Mouse (Mus musculus) CH12.LX (cell line): ENCODE results near the gene Egfl8. TPM values are rescaled to one million over a fixed set of nuclear protein-coding genes. Genes with fewer than 3 reads are reported as not detected.

Experiments used
- DNase-seq: peaks from one replicate; pipeline ENCODE4 v3.0.0-alpha.2; 2013; ENCODE audit errors: extremely low read depth
- H3K27ac ChIP-seq: 2 replicates; pipeline ENCODE4 v1.5.1; 2012; ENCODE audit warnings: low read depth, mild to moderate bottlenecking, control low read depth, moderate library complexity; ENCODE audit not compliant: insufficient read depth
- H3K27me3 ChIP-seq: replicated peaks from 2 replicates; pipeline ENCODE3; 2012; ENCODE audit warnings: inconsistent platforms
- H3K36me3 ChIP-seq, 2 experiments: replicated peaks in 1 of 2; 2 replicates each; pipeline versions ENCODE3 to v1.6.1; 2012; ENCODE audit warnings: inconsistent platforms in 1 of 2, low read length in 1 of 2, mild to moderate bottlenecking in 1 of 2, mixed read lengths in 1 of 2, moderate library complexity in 1 of 2; ENCODE audit not compliant: control insufficient read depth in 1 of 2, insufficient read depth in 1 of 2
- H3K4me1 ChIP-seq, 2 experiments: 2 replicates each; pipeline ENCODE4 v1.6.1; 2012; ENCODE audit warnings: inconsistent platforms in 1 of 2, moderate library complexity in 1 of 2; ENCODE audit not compliant: insufficient read depth in 2 of 2, control insufficient read depth in 1 of 2
- H3K4me2 ChIP-seq: 2 replicates; pipeline ENCODE4 v1.6.1; 2012; ENCODE audit warnings: low read depth, mild to moderate bottlenecking, control low read depth; ENCODE audit not compliant: poor library complexity, insufficient read depth, severe bottlenecking
- H3K4me3 ChIP-seq, 3 experiments: fragments of 150-350 bp in 1 of 3; sonication (generic) in 1 of 3; replicated peaks in 1 of 3; 2 replicates each; pipeline versions ENCODE3 to v1.5.1; 2011 to 2012; ENCODE audit warnings: low read depth in 2 of 3, low read length in 2 of 3, mild to moderate bottlenecking in 2 of 3, moderate library complexity in 2 of 3, control low read depth in 1 of 3, improper control_type of control experiment in 1 of 3, inconsistent platforms in 1 of 3, mixed read lengths in 1 of 3; ENCODE audit not compliant: poor library complexity in 1 of 3
- H3K79me2 ChIP-seq: replicated peaks from 2 replicates; pipeline ENCODE4 v1.6.1; 2012; ENCODE audit warnings: mild to moderate bottlenecking, moderate library complexity; ENCODE audit not compliant: control insufficient read depth, poor library complexity, insufficient read depth, severe bottlenecking; ENCODE audit errors: extremely low read depth
- H3K9ac ChIP-seq: 2 replicates; pipeline ENCODE4 v1.6.1; 2012; ENCODE audit warnings: low read depth, mild to moderate bottlenecking, control low read depth, moderate library complexity; ENCODE audit not compliant: insufficient read depth
- H3K9me3 ChIP-seq: replicated peaks from 2 replicates; pipeline ENCODE3; 2012; ENCODE audit warnings: low read length, inconsistent platforms, mixed read lengths
- BHLHE40 ChIP-seq: IDR thresholded peaks from 2 replicates; pipeline ENCODE4 v1.6.1; 2011; ENCODE audit warnings: mild to moderate bottlenecking, low read depth, low read length, improper control_type of control experiment
- CHD2 ChIP-seq: IDR thresholded peaks from 2 replicates; pipeline ENCODE4 v1.6.1; 2011; ENCODE audit warnings: low read length, improper control_type of control experiment
- CTCF ChIP-seq, 2 experiments: IDR thresholded peaks in 1 of 2; conservative IDR thresholded peaks in 1 of 2; 2 replicates each; pipeline ENCODE4 v1.5.1; 2011 to 2012; ENCODE audit warnings: low read depth in 2 of 2, low read length in 2 of 2, improper control_type of control experiment in 1 of 2, inconsistent platforms in 1 of 2, mild to moderate bottlenecking in 1 of 2, moderate library complexity in 1 of 2
- EP300 ChIP-seq: IDR thresholded peaks from 2 replicates; pipeline ENCODE4 v1.6.1; 2011; ENCODE audit warnings: low read length, improper control_type of control experiment
- ETS1 ChIP-seq: conservative IDR thresholded peaks from 2 replicates; pipeline ENCODE4 v1.6.1; 2012; ENCODE audit warnings: low read depth, mild to moderate bottlenecking, inconsistent platforms, low read length, improper control_type of control experiment, moderate library complexity
- GABPA ChIP-seq: IDR thresholded peaks from 2 replicates; pipeline ENCODE4 v1.6.1; 2012; ENCODE audit warnings: low read depth, low read length, improper control_type of control experiment, inconsistent platforms; ENCODE audit not compliant: insufficient replicate concordance
- IRF4 ChIP-seq: IDR thresholded peaks from 2 replicates; pipeline ENCODE4 v1.6.1; 2014; ENCODE audit warnings: low read depth, mild to moderate bottlenecking, inconsistent platforms, low read length, improper control_type of control experiment
- JUN ChIP-seq: IDR thresholded peaks from 2 replicates; pipeline ENCODE4 v1.6.1; 2011; ENCODE audit warnings: low read depth, mild to moderate bottlenecking, low read length, improper control_type of control experiment, moderate library complexity; ENCODE audit not compliant: insufficient read depth
- MAFK ChIP-seq: IDR thresholded peaks from 2 replicates; pipeline ENCODE4 v1.6.1; 2011; ENCODE audit warnings: low read length, improper control_type of control experiment; ENCODE audit not compliant: insufficient replicate concordance
- MAX ChIP-seq: IDR thresholded peaks from 2 replicates; pipeline ENCODE4 v1.6.1; 2011; ENCODE audit warnings: low read length, improper control_type of control experiment
- MAZ ChIP-seq: IDR thresholded peaks from 2 replicates; pipeline ENCODE4 v1.6.1; 2012; ENCODE audit warnings: low read depth, mild to moderate bottlenecking, inconsistent platforms, low read length, improper control_type of control experiment, moderate library complexity
- MEF2A ChIP-seq: IDR thresholded peaks from 2 replicates; pipeline ENCODE4 v1.6.1; 2014; ENCODE audit warnings: low read depth, mild to moderate bottlenecking, inconsistent platforms, low read length, improper control_type of control experiment, borderline replicate concordance
- MXI1 ChIP-seq: IDR thresholded peaks from 2 replicates; pipeline ENCODE4 v1.6.1; 2011; ENCODE audit warnings: mild to moderate bottlenecking, low read depth, low read length, improper control_type of control experiment
- MYC ChIP-seq: IDR thresholded peaks from 2 replicates; pipeline ENCODE4 v1.6.1; 2011; ENCODE audit warnings: low read depth, mild to moderate bottlenecking, improper control_type of control experiment, low read length
- NELFE ChIP-seq: IDR thresholded peaks from 2 replicates; pipeline ENCODE4 v1.6.1; 2011; ENCODE audit warnings: low read depth, low read length, improper control_type of control experiment
- NRF1 ChIP-seq: IDR thresholded peaks from 2 replicates; pipeline ENCODE4 v1.6.1; 2014; ENCODE audit warnings: low read depth, mild to moderate bottlenecking, inconsistent platforms, low read length, improper control_type of control experiment, moderate library complexity
- PAX5 ChIP-seq: IDR thresholded peaks from 2 replicates; pipeline ENCODE4 v1.6.1; 2012; ENCODE audit warnings: low read length, inconsistent platforms, mixed read lengths
- POLR2A ChIP-seq: IDR thresholded peaks from 2 replicates; pipeline ENCODE4 v1.6.1; 2011; ENCODE audit warnings: low read depth, mild to moderate bottlenecking, improper control_type of control experiment, low read length
- POLR2AphosphoS2 ChIP-seq: IDR thresholded peaks from 2 replicates; pipeline ENCODE4 v1.6.1; 2011; ENCODE audit warnings: low read depth, low read length, improper control_type of control experiment
- RAD21 ChIP-seq: IDR thresholded peaks from 2 replicates; pipeline ENCODE4 v1.6.1; 2011; ENCODE audit warnings: low read depth, mild to moderate bottlenecking, low read length, improper control_type of control experiment, moderate library complexity
- RCOR1 ChIP-seq: conservative IDR thresholded peaks from 2 replicates; pipeline ENCODE4 v1.6.1; 2012; ENCODE audit warnings: low read depth, mild to moderate bottlenecking, inconsistent platforms, low read length, improper control_type of control experiment
- SIN3A ChIP-seq: IDR thresholded peaks from 2 replicates; pipeline ENCODE4 v1.6.1; 2012; ENCODE audit warnings: low read length, improper control_type of control experiment, inconsistent platforms
- SMC3 ChIP-seq: IDR thresholded peaks from 2 replicates; pipeline ENCODE4 v1.6.1; 2011; ENCODE audit warnings: low read depth, low read length, improper control_type of control experiment
- TBP ChIP-seq: conservative IDR thresholded peaks from 2 replicates; pipeline ENCODE4 v1.6.1; 2011; ENCODE audit warnings: low read depth, low read length, improper control_type of control experiment
- TCF12 ChIP-seq: IDR thresholded peaks from 2 replicates; pipeline ENCODE4 v1.6.1; 2014; ENCODE audit warnings: low read depth, mild to moderate bottlenecking, inconsistent platforms, low read length, improper control_type of control experiment
- UBTF ChIP-seq: IDR thresholded peaks from 2 replicates; pipeline ENCODE4 v1.6.1; 2012; ENCODE audit warnings: low read depth, mild to moderate bottlenecking, inconsistent platforms, low read length, improper control_type of control experiment, moderate library complexity
- USF1 ChIP-seq: IDR thresholded peaks from 2 replicates; pipeline ENCODE4 v1.6.1; 2014; ENCODE audit warnings: low read depth, mild to moderate bottlenecking, inconsistent platforms, low read length, improper control_type of control experiment
- ZC3H11A ChIP-seq: IDR thresholded peaks from 2 replicates; pipeline ENCODE4 v1.6.1; 2012; ENCODE audit warnings: low read depth, mild to moderate bottlenecking, inconsistent platforms, low read length, improper control_type of control experiment
- ZKSCAN1 ChIP-seq: IDR thresholded peaks from 2 replicates; pipeline ENCODE4 v1.6.1; 2012; ENCODE audit warnings: low read depth, inconsistent platforms, low read length, improper control_type of control experiment, borderline replicate concordance
- ZMIZ1 ChIP-seq: IDR thresholded peaks from 2 replicates; pipeline ENCODE4 v1.6.1; 2012; ENCODE audit warnings: low read depth, mild to moderate bottlenecking, inconsistent platforms, low read length, improper control_type of control experiment
- dilution Hi-C: fragments of 300-500 bp; cut with MboI; formaldehyde crosslinking; loops from 2 replicates; pipeline ENCODE4 v1.14.3; 2020; ENCODE audit warnings: low sequenced_read_pairs; ENCODE audit not compliant: extremely low pct_unique_long_range_greater_than_20kb, extremely low pct_ligation_motif_present
- in situ Hi-C: fragments of 300-500 bp; cut with MboI; formaldehyde crosslinking; loops from 3 replicates; pipeline ENCODE4 v1.14.3; 2019; ENCODE audit warnings: low sequenced_read_pairs, low pct_ligation_motif_present, low pct_unique_long_range_greater_than_20kb, mixed read lengths
- polyA plus RNA-seq: library from polyadenylated mRNA; unstranded; fragments of >175 nt; gene quantifications from 2 replicates; pipeline ENCODE4 v1.2.1, GENCODE M21; 2012; ENCODE audit warnings: low read depth; ENCODE audit not compliant: insufficient read length
- total RNA-seq, 2 experiments: library from RNA; depleted of rRNA; stranded (reverse); fragments of 300-350 nt in 1 of 2; fragments of >200 nt in 1 of 2; gene quantifications; 2 replicates each; pipeline ENCODE4 v1.2.3; 2012 to 2014

Egfl8 gene
- total and polyA plus RNA-seq, 3 experiments, result not detected

DNA sequence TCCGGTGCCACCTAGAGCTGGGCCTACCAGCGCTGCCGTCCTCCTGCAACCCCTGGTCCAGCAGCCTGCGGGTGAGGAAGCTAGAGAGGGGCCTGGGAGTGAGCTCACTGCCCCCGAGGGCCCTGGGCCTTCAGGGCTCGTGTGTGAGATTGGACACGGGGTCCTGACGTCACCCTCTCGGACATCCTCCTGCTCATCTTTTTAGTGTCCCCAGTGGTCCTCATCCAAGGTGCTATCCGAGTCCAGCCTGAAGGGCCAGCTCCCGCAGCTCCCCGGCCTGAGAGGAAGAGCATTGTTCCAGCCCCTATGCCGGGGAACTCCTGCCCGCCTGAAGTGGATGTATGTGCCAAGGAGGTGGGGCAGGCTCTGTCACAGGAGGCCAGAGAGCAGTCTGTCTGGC, 35.0 kb upstream of the Egfl8 start:
- H3K4me1 ChIP-seq, result peaks cover 16 to 34% of the 10 kb centered on the region in 2 experiments
- dilution Hi-C loops (no loop called here), in situ Hi-C loops (no loop called here)
- H3K27me3 ChIP-seq, result no peaks in the 10 kb centered on the region
- H3K9ac ChIP-seq, result no peak overlapping the region
- TF ChIP-seq USF1 (no peak), MAX (no peak), NELFE (no peak), TCF12 (no peak), UBTF (no peak), MEF2A (no peak), SMC3 (no peak), MAZ (no peak), ZC3H11A (no peak), JUN (no peak), CTCF (conservative IDR thresholded peaks at IDR 0.05 in 1 of 2, IDR thresholded peaks at IDR 0.05 in 1 of 2; ENCODE audit: low read depth in 2 of 2, low read length in 2 of 2) (no peak), MYC (no peak), ZMIZ1 (no peak), IRF4 (no peak), GABPA (no peak), RCOR1 (no peak), EP300 (no peak), NRF1 (no peak), POLR2A (no peak)
- no peaks in the 10 kb centered on the region for H3K9me3 ChIP-seq
- DNase-seq, result no peak
- no peaks in the 10 kb centered on the region for H3K79me2 ChIP-seq
- H3K4me2 ChIP-seq, result no peak overlapping the region
- peaks cover 52 to 81% of the 10 kb centered on the region in 2 experiments for H3K36me3 ChIP-seq
- H3K4me3 ChIP-seq, result no peak overlapping the region
- H3K27ac ChIP-seq, result no peak overlapping the region

DNA sequence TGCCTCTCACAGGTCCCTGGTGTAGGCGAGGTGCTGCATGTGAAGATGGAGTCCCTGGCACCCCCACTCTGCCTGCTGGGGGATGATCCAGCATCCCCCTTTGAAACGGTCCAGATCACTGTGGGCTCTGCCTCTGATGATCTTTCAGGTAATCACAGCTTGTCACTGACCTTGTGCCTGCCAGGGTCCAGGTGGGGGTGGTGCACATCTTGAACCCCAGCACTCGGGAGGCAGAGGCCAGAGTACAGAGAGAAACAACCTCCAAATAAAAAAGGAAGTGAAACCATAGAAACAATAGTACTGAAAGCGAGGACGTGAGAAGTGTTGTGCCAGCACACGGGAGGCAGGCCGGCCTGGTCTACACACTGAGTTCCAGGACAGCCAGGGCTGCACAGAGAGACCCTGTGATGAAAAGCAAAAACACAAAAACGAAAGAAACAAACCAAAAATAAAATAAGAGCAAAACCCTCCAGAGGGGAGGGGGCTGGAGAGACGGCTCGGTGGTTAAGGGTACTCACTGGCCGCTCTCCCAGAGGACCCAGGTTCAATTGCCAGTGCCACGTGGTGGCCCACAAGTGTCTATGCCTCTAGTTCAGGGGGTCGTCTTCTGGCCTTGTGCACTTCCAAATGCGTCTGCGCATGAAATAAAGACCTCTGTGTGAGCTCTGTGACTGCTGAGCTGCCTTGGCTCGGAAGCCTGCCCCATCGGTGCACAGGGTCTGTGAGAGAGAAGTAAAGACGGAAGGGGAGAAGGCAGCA, 33.5 kb upstream of the Egfl8 start:
- TF ChIP-seq PAX5 (no peak), ZC3H11A (no peak), MAZ (no peak), RCOR1 (peak; percentile 63; the same call in 1 of the 2 replicates), CHD2 (no peak), MYC (peak; percentile 63; the same call in 1 of the 2 replicates), RAD21 (no peak), NRF1 (no peak), IRF4 (peak; percentile 97), TBP (no peak), MAX (peak; percentile 44; the same call in 1 of the 2 replicates), TCF12 (0 out of 2 replicates have a peak, but pooled peaks have one; percentile 25), MAFK (no peak), MXI1 (peak; percentile 66; the same call in 1 of the 2 replicates), SIN3A (peak; percentile 60), EP300 (peak; percentile 90), POLR2AphosphoS2 (no peak), ZKSCAN1 (no peak), BHLHE40 (peak; percentile 93), ETS1 (peak; percentile 38)
- peaks cover 47 to 69% of the 10 kb centered on the region in 2 experiments for H3K36me3 ChIP-seq
- no peaks in the 10 kb centered on the region; the same call in 1 of the 2 replicates for H3K79me2 ChIP-seq
- H3K27ac ChIP-seq, result no peak overlapping the region; the same call in 1 of the 2 replicates
- DNase-seq, result peak; percentile 55
- no peak overlapping the region for H3K9ac ChIP-seq
- in situ Hi-C loops, result no loop called here
- dilution Hi-C loops, result no loop called here
- peak overlapping the region in 1 of 3 experiments; percentile 11 for H3K4me3 ChIP-seq
- no peak overlapping the region for H3K4me2 ChIP-seq
- peaks cover 16 to 44% of the 10 kb centered on the region in 2 experiments for H3K4me1 ChIP-seq
- no peaks in the 10 kb centered on the region for H3K27me3 ChIP-seq
- H3K9me3 ChIP-seq, result no peaks in the 10 kb centered on the region
